Mouse (Mus musculus) naive thymus-derived CD4-positive, alpha-beta T cell, adult 2 months (primary cell): ENCODE results near the gene Snx8.
"Not testable (repeated sequence)": the region's sequence is repeated elsewhere in the genome, so short reads cannot be mapped to it uniquely, and the experiment has no call there.

ENCODE experiments used
- DNase-seq: peaks from one replicate; pipeline ENCODE4 v3.0.0-alpha.2; 2011; ENCODE audit warnings: low read depth

Gene Snx8

GRCm38 (mm10) chr5:140384462-140384861 lies 4.6 kb downstream of the Snx8 start:
- no peak for DNase-seq

- no peak for DNase-seq
Measured at GRCm38 (mm10) chr5:140383559-140383958, 5.5 kb downstream of the Snx8 start.

DNA sequence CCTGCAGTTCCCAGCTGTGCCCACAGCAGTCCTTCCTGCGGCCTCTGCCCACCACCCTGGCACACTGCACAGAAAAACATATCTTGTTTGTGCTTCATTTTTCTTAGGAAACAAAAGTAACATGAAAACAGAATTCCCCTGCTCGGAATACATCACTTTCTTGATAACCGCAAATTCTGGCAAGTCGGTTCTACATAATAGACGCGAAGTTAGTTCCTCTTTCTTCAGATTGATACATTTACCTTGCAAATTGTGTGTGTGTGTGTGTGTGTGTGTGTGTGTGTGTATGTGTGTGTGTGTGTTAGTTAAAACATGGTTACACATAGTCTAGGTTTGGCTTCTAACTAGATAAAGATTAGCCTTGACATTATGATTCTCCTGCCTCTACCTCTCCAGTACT lies 6.4 kb downstream of the Snx8 start:
- no peak for DNase-seq

DNA sequence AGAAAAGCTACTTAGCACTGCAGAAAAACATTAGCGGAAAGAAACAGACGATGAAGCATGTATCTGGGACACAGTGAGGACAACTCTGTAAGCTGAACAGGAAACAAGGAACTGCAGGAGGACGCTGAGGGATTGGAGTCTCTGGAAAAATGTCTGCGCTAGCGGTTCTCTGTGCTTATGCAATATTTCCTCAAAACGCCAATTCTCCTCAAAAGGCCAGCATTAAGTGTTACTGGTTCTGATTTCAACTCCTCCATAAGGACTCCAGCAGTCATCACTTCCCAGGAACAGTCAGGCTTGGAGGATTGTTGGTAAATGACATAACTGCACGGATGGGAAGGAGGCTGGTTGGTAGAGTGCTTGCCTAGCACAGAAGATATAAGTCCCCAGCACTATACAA lies 7.9 kb downstream of the Snx8 start:
- no peak for DNase-seq

DNA sequence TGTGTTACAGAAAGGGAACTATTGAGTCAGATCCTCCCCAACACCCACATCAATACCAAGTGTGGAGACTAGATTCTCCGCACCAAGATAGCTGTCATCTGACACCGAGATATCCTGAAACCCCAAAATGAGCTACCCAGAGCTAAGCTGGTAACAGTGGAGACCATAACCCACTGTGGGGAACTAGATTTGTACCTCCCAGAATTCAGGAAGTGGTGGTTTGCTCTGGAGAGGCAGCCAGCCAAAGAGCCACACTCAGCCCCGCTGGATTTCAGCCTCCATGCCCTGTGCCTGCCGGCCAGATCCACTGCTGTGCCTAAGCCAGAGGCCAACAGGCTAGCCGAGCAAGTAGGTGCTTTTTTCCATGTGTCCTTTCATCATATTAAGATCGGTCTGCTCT lies 9.8 kb downstream of the Snx8 start:
- no peak for DNase-seq

DNA sequence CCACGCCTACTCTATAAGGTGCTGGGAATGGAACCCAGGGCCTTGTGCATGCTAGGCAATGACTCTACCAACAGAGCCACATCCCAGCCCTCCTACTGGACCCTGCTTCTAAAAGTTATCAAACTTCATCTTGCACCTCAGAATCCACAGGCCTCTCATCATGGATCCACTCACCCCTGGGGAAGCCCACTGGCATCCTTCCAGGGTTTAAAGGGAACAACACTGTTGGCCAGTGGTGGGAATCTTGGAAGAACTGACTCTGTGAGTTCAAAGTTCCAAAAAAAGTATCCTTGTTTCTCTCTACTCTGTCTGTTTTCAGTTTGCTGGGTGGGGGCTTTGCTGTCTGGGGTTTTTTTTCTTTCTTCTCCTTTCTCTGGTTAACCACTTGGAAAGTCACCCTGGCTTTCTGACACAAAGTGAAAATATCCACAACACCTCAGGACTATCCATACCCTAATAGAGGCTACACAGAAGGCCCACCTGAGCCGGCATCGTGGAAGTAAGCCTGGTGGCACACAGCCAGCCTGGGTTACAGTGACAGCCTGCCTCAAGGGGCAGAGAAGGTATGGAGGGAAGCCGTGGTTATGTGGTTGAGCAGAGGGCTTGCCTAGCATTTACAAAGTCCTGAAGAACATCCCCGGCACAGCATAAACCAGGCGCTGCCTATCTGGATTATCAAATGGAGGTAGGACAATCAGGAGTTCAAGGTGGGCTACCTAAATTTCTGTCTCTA lies 10.8 kb downstream of the Snx8 start:
- no peak for DNase-seq

GRCm38 (mm10) chr5:140375249-140375829 lies 13.7 kb downstream of the Snx8 start:
- DNase-seq = no peak

DNA sequence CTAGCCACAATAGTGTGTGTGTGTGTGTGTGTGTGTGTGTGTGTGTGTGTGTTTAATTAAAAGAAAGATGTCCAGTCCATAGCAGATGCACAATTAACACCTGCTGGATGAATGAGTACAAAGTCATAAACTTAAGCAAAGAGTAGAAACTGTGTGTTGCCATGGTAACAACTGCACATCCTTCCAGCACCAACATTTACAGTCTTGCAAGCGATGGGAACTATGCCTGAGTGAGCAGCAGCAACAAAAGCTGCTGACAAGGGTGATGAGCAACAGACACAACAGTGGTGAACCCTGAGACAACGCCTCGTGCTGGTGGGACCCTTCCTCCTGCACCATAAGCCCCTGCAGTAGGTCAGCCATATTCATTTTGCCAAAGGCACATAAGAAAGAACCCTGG lies 14.8 kb downstream of the Snx8 start:
- DNase-seq = no peak

GRCm38 (mm10) chr5:140373711-140374110 lies 15.4 kb downstream of the Snx8 start:
- DNase-seq = no peak

DNA sequence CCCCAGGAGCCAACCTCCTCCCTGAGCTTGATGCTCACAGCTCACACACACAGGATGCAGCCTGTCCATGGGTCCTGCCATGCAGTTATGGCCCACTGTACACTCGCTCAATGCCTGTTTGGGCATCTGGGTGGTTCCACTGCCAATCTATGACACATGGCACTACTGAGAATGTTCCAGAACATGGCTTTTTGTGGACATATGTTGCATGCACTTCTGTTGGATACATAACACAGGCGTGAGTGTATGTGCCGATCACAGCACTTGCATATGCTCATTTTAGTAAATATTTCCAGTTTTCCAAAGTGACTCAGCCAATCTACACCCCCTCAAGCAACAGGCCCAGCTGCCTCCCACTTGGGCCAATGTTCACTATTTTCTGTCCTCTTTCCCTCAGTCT lies 17.4 kb downstream of the Snx8 start:
- DNase-seq = no peak

GRCm38 (mm10) chr5:140370446-140371254 lies 18.4 kb downstream of the Snx8 start:
- DNase-seq = no peak

- no peak for DNase-seq
Measured at GRCm38 (mm10) chr5:140369466-140369865, 19.6 kb downstream of the Snx8 start.

- DNase-seq = no peak
Measured at GRCm38 (mm10) chr5:140368926-140369325, 20.1 kb downstream of the Snx8 start.

DNA sequence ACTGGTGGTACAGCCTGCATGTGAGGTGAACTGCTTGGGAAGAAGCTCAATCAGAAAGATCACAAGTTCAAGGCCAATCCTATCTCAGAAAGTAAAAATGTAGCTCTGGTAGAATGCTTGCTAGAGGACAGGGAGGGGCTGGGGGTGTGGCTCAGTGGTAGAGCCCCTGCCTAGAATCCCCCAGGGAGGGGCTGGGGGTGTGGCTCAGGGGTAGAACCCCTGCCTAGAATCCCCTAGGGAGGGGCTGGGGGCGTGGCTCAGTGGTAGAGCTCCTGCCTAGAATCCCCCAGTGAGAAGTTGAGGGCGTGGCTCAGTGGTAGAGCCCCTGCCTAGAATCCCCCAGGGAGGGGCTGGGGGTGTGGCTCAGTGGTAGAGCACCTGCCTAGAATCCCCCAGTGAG lies 20.9 kb downstream of the Snx8 start:
- DNase-seq = not testable (repeated sequence)

- DNase-seq = no peak
Measured at GRCm38 (mm10) chr5:140364415-140364814, 24.6 kb downstream of the Snx8 start.

GRCm38 (mm10) chr5:140359930-140360674 lies 29.0 kb downstream of the Snx8 start:
- DNase-seq = no peak

DNA sequence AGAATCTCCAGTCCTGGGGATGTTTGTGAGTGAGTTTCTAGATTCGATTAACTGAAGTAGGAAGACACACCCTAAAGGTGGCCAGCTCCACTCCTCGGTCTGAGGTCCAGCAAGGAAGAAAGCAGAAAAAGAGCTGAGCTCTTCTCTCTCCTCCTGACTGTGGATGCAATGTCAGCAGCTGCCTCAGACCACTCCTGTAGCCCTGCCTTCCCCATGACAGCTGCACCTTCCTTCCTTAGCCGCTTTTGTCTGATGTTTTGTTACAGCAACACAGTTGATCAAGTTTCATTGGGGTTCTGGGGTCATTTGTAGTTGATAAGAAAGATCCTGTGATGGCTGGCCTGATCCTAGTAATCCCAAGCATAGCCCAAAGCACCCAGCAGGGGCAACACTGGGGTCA lies 31.6 kb downstream of the Snx8 start:
- DNase-seq = no peak

- DNase-seq = no peak
Measured at GRCm38 (mm10) chr5:140355934-140356333, 33.1 kb downstream of the Snx8 start.

GRCm38 (mm10) chr5:140352352-140352751 lies 36.7 kb downstream of the Snx8 start:
- no peak for DNase-seq

DNA sequence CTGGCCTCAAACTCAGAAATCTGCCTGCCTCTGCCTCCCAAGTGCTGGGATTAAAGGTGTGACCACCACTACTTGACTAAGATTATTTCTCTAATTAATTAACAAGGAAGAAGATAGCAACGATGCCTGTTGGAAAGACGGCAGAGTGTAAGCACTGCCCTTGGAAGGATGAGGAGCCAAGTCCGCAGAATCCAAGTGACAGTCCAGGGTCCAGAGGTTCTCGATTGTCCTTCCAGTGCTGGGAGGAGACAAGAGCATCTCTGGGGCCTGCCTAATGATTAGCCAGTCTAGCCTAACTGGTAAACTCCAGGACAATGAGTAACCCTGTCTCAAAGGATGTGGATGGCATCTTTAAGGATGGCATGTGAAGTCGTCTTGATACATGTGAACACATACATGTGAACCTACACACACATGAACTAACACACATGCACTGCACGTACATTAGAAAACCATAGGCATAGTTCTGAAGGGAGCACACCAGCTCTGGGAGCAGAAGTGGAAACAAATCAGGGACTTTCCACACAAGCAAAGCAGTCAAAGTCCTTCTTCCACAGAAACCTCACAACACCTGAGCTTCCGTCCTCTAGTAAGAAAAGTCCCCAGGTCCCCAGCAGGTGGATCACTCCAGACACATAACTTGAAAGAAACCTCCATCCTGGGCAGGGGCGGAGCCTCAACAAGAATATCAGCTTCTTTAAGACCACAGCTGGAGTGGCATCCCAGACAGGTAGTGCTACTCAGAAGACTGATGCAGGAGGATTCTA lies 38.1 kb downstream of the Snx8 start:
- no peak for DNase-seq

DNA sequence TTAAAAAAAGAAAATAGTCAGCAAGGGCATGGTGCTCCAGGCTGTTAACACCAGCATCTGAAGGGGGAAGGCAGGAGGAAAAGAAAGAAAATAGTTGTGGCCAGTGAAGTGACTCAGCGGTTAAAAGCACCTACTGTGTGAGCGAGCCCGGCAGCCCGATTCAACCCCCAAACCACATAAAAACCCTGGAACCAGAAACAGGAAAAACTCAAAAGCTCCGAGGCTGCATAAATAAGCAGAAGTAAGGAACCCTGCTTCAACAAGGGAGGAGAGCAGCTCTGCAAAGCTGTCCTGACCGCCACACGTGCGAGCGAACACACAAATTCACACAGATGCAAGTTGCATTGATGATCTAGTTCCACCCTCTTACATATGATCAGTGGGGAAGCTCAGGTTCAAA lies 39.2 kb downstream of the Snx8 start:
- no peak for DNase-seq

- DNase-seq = no peak
Measured at GRCm38 (mm10) chr5:140346050-140346449, 43.0 kb downstream of the Snx8 start.
